ENCODE assay signal across 10 mouse cellular contexts in genomic region chr2:91068162-91068871, GRCm38 (mm10). TPM values are rescaled to one million over a fixed set of nuclear protein-coding genes. Genes with fewer than 3 reads are reported as not detected.
A peak's percentile ranks its signal among the peaks of the same experiment; 100 is the strongest.
DNase-seq lines count a peak whose midpoint lies in the region; ATAC-seq lines count a peak whose summit lies in the region.
"Had no signal": no experiment of that assay in that cellular context is flagged by ENCODE, and none has a peak within 500 bp of the region (broad histone marks: within the 10 kb centered on the region; RNA-seq: fewer than 3 reads in every experiment).

No protein-coding gene starts in this region.

- H3K4me1 ChIP-seq in heart, embryonic 15.5 days (replicated peaks) = peaks cover 38% of the 10 kb centered on the region
- peaks cover 5% of the 10 kb centered on the region; the same call in 1 of the 2 replicates for H3K4me1 ChIP-seq in brown adipose tissue, adult 24 weeks (ENCODE audit: control insufficient read depth, insufficient read depth, insufficient read length, low read length)
- H3K4me1 ChIP-seq in hindbrain, embryonic 14.5 days (replicated peaks; ENCODE audit: control insufficient read depth, insufficient read depth, low read length) = peaks cover 25% of the 10 kb centered on the region
- peaks cover 35% of the 10 kb centered on the region for H3K4me1 ChIP-seq in midbrain, embryonic 10.5 days

- peak overlapping the region; percentile 82 for H3K9ac ChIP-seq in heart, embryonic 15.5 days
- peak overlapping the region; percentile 68 for H3K9ac ChIP-seq in hindbrain, embryonic 14.5 days

- 56% methylated on average over 13 of the region's 13 CpGs for WGBS in heart, embryonic 15.5 days
- 57% methylated on average over 13 of the region's 13 CpGs for WGBS in hindbrain, embryonic 14.5 days
- 58% methylated on average over 13 of the region's 13 CpGs for WGBS in midbrain, embryonic 10.5 days

- peak overlapping the region; percentile 82 for H3K4me3 ChIP-seq in heart, embryonic 15.5 days
- H3K4me3 ChIP-seq in brown adipose tissue, adult 24 weeks (ENCODE audit: insufficient read depth, low read depth, low read length) = peak overlapping the region; percentile 72
- H3K4me3 ChIP-seq in hindbrain, embryonic 14.5 days (replicated peaks; ENCODE audit: low read length) = peak overlapping the region; percentile 55
- peak overlapping the region; percentile 65; the same call in 1 of the 2 replicates for H3K4me3 ChIP-seq in midbrain, embryonic 10.5 days

- no peaks in the 10 kb centered on the region for H3K9me3 ChIP-seq in heart, embryonic 15.5 days (replicated peaks)
- H3K9me3 ChIP-seq in hindbrain, embryonic 14.5 days (ENCODE audit: control insufficient read depth, low read length) = no peaks in the 10 kb centered on the region
- no peaks in the 10 kb centered on the region for H3K9me3 ChIP-seq in midbrain, embryonic 10.5 days (replicated peaks)

- peaks cover 26% of the 10 kb centered on the region for H3K36me3 ChIP-seq in heart, embryonic 15.5 days
- peaks cover 32% of the 10 kb centered on the region for H3K36me3 ChIP-seq in hindbrain, embryonic 14.5 days (replicated peaks; ENCODE audit: control insufficient read depth, insufficient read depth)
- H3K36me3 ChIP-seq in midbrain, embryonic 10.5 days = peaks cover 36% of the 10 kb centered on the region

- DNase-seq in heart, postnatal 14 days = no peak
- DNase-seq in hindbrain, embryonic 14.5 days (ENCODE audit: low spot score) = no peak
- no peak for DNase-seq in midbrain, embryonic 10.5 days (ENCODE audit: low spot score)
- DNase-seq in thymus, adult 18-20 months = no peak
- no peak for DNase-seq in layer of hippocampus, postnatal 14 days (ENCODE audit: low spot score in 2 of 2)
- no peak for DNase-seq in c-Kit-positive CD71-positive TER-119-positive erythroid progenitor cells, embryonic 14.5 days (ENCODE audit: low spot score)
- DNase-seq: adrenal gland, postnatal 25 days had no signal

- ATAC-seq in heart, embryonic 15.5 days (replicated peaks; ENCODE audit: insufficient number of reproducible peaks, insufficient read depth, low FRiP score, low read depth) = no peak
- no peak for ATAC-seq in hindbrain, embryonic 14.5 days (ENCODE audit: low FRiP score)

- intact Hi-C loops in heart, postnatal 14 days (cut with DNase I) = no loop called here

- no peaks in the 10 kb centered on the region for H3K27me3 ChIP-seq in heart, embryonic 15.5 days
- no peaks in the 10 kb centered on the region for H3K27me3 ChIP-seq in hindbrain, embryonic 14.5 days (ENCODE audit: control insufficient read depth, insufficient read depth, low read length)
- 0 out of 2 replicates have a peak, but pooled peaks cover 5% of the 10 kb centered on the region for H3K27me3 ChIP-seq in midbrain, embryonic 10.5 days (ENCODE audit: low read depth, poor library complexity, severe bottlenecking)

- H3K27ac ChIP-seq in heart, embryonic 15.5 days = peak overlapping the region; percentile 93
- H3K27ac ChIP-seq in brown adipose tissue, adult 24 weeks (replicated peaks; ENCODE audit: low read depth, low read length) = no peak overlapping the region
- no peak overlapping the region for H3K27ac ChIP-seq in hindbrain, embryonic 14.5 days
- no peak overlapping the region for H3K27ac ChIP-seq in midbrain, embryonic 10.5 days (replicated peaks)
- H3K27ac ChIP-seq: macrophage had no signal

- H3K4me2 ChIP-seq in heart, embryonic 15.5 days = peak overlapping the region; percentile 87
- peak overlapping the region; percentile 72 for H3K4me2 ChIP-seq in hindbrain, embryonic 14.5 days (replicated peaks)

RNA-seq across cellular contexts. Expression of gene Slc39a13, which starts 1.9 kb away (rescaled TPM):
- polyA plus RNA-seq in heart, embryonic 15.5 days (2015; fragmentation: Nextera tagmentation; extraction: Ambion mirVana) = 53.5 and 63.2 TPM in 2 replicates
- total RNA-seq in heart, postnatal 14 days (2021) = 10 to 100 TPM; 24.7 to 25.5 TPM
- 22.4 and 24.6 TPM in 2 replicates for polyA plus RNA-seq in brown adipose tissue, adult 24 weeks (2012; ENCODE audit: insufficient read depth, insufficient read length, missing spikeins)
- polyA plus RNA-seq in hindbrain, embryonic 14.5 days (2014; fragmentation: Nextera tagmentation; extraction: Ambion mirVana) = 27.4 and 27.6 TPM in 2 replicates
- 20.5 and 26.3 TPM in 2 replicates for polyA plus RNA-seq in midbrain, embryonic 10.5 days (2016; fragmentation: Nextera tagmentation; extraction: Ambion mirVana)
- 10 to 100 TPM; 24.7 to 29.6 TPM for total RNA-seq in layer of hippocampus, postnatal 14 days (2021)

RNA-seq across cellular contexts. Expression of gene Spi1, which starts 13.9 kb away (rescaled TPM):
- 3.9 and 8.6 TPM in 2 replicates for polyA plus RNA-seq in heart, embryonic 15.5 days (2015; fragmentation: Nextera tagmentation; extraction: Ambion mirVana)
- total RNA-seq in heart, postnatal 14 days (2021) = 1 to 10 TPM; 4.1 TPM
- 7.6 and 9.3 TPM in 2 replicates for polyA plus RNA-seq in brown adipose tissue, adult 24 weeks (2012; ENCODE audit: insufficient read depth, insufficient read length, missing spikeins)
- 4.1 and 4.3 TPM in 2 replicates for polyA plus RNA-seq in hindbrain, embryonic 14.5 days (2014; fragmentation: Nextera tagmentation; extraction: Ambion mirVana)
- polyA plus RNA-seq in midbrain, embryonic 10.5 days (2016; fragmentation: Nextera tagmentation; extraction: Ambion mirVana) = 3.6 and 5.6 TPM in 2 replicates
- 1 to 10 TPM; 4.0 to 4.5 TPM for total RNA-seq in layer of hippocampus, postnatal 14 days (2021)

RNA-seq across cellular contexts. Expression of gene Psmc3, which starts 14.5 kb away (rescaled TPM):
- 227 and 228 TPM in 2 replicates for polyA plus RNA-seq in heart, embryonic 15.5 days (2015; fragmentation: Nextera tagmentation; extraction: Ambion mirVana)
- total RNA-seq in heart, postnatal 14 days (2021) = 100 to 1,000 TPM; 209 to 211 TPM
- polyA plus RNA-seq in brown adipose tissue, adult 24 weeks (2012; ENCODE audit: insufficient read depth, insufficient read length, missing spikeins) = 157 and 167 TPM in 2 replicates
- polyA plus RNA-seq in hindbrain, embryonic 14.5 days (2014; fragmentation: Nextera tagmentation; extraction: Ambion mirVana) = 237 and 243 TPM in 2 replicates
- 363 TPM in 2 replicates for polyA plus RNA-seq in midbrain, embryonic 10.5 days (2016; fragmentation: Nextera tagmentation; extraction: Ambion mirVana)
- 100 to 1,000 TPM; 214 to 234 TPM for total RNA-seq in layer of hippocampus, postnatal 14 days (2021)

RNA-seq across cellular contexts. Expression of gene Rapsn, which starts 32.9 kb away (rescaled TPM):
- 27.4 and 33.7 TPM in 2 replicates for polyA plus RNA-seq in heart, embryonic 15.5 days (2015; fragmentation: Nextera tagmentation; extraction: Ambion mirVana)
- 10 to 100 TPM; 11.6 to 12.4 TPM for total RNA-seq in heart, postnatal 14 days (2021)
- polyA plus RNA-seq in brown adipose tissue, adult 24 weeks (2012; ENCODE audit: insufficient read depth, insufficient read length, missing spikeins) = 0.71 and 2.3 TPM in 2 replicates
- 0.97 and 1.1 TPM in 2 replicates for polyA plus RNA-seq in hindbrain, embryonic 14.5 days (2014; fragmentation: Nextera tagmentation; extraction: Ambion mirVana)
- polyA plus RNA-seq in midbrain, embryonic 10.5 days (2016; fragmentation: Nextera tagmentation; extraction: Ambion mirVana) = 1.7 and 2.0 TPM in 2 replicates
- total RNA-seq in layer of hippocampus, postnatal 14 days (2021) = under 1 TPM; 0.35 to 0.43 TPM

RNA-seq across cellular contexts. Expression of gene Mybpc3, which starts 49.6 kb away (rescaled TPM):
- 909 and 937 TPM in 2 replicates for polyA plus RNA-seq in heart, embryonic 15.5 days (2015; fragmentation: Nextera tagmentation; extraction: Ambion mirVana)
- total RNA-seq in heart, postnatal 14 days (2021) = 1,000 to 10,000 TPM; 1,701 to 1,920 TPM
- not detected in 2 replicates for polyA plus RNA-seq in brown adipose tissue, adult 24 weeks (2012; ENCODE audit: insufficient read depth, insufficient read length, missing spikeins)
- polyA plus RNA-seq in hindbrain, embryonic 14.5 days (2014; fragmentation: Nextera tagmentation; extraction: Ambion mirVana) = not detected in 2 replicates
- 0.02 TPM in 1 of 2 replicates, not detected in the other for polyA plus RNA-seq in midbrain, embryonic 10.5 days (2016; fragmentation: Nextera tagmentation; extraction: Ambion mirVana)
- under 1 TPM; 0.48 to 0.62 TPM for total RNA-seq in layer of hippocampus, postnatal 14 days (2021)
- total RNA-seq: adrenal gland, postnatal 25 days had no signal
